Mouse (Mus musculus) forebrain, postnatal 0 days (tissue): ENCODE data around the gene Ddx50. TPM values are rescaled to one million over a fixed set of nuclear protein-coding genes. Genes with fewer than 3 reads are reported as not detected.

ENCODE experiments used
- ATAC-seq: fragments of 200-750 bp; cut with Nextera tagmentation; 2 replicates; pipeline ENCODE4 v1.8.0; 2017; ENCODE audit warnings: mild to moderate bottlenecking, moderate library complexity
- DNase-seq: peaks from one replicate; pipeline ENCODE4 v3.0.0-alpha.2; 2015
- H3K27ac ChIP-seq: fragments of 300-500 bp; sonication (generic); 2 replicates; pipeline ENCODE4 v1.5.1; 2014; ENCODE audit warnings: low read depth, mild to moderate bottlenecking, antibody characterized with exemption, low read length, moderate library complexity, mixed read lengths
- H3K27me3 ChIP-seq: fragments of 300-500 bp; sonication (generic); 2 replicates; pipeline ENCODE4 v1.6.1; 2014; ENCODE audit warnings: mild to moderate bottlenecking, low read length, mixed read lengths; ENCODE audit not compliant: insufficient read depth
- H3K36me3 ChIP-seq: fragments of 300-500 bp; sonication (generic); 2 replicates; pipeline ENCODE4 v1.6.1; 2014; ENCODE audit warnings: mild to moderate bottlenecking, moderate library complexity; ENCODE audit not compliant: insufficient read depth
- H3K4me1 ChIP-seq: fragments of 300-500 bp; sonication (generic); 2 replicates; pipeline ENCODE4 v1.6.1; 2014; ENCODE audit warnings: antibody characterized with exemption; ENCODE audit not compliant: insufficient read depth
- H3K4me2 ChIP-seq: fragments of 300-500 bp; sonication (generic); 2 replicates; pipeline ENCODE4 v1.6.1; 2014; ENCODE audit warnings: low read depth, mild to moderate bottlenecking, moderate library complexity
- H3K4me3 ChIP-seq: fragments of 300-500 bp; sonication (generic); 2 replicates; pipeline ENCODE4 v1.5.1; 2014; ENCODE audit warnings: low read depth, low read length, mixed read lengths
- H3K9ac ChIP-seq: fragments of 300-500 bp; sonication (generic); 2 replicates; pipeline ENCODE4 v1.6.1; 2014; ENCODE audit warnings: mild to moderate bottlenecking
- H3K9me3 ChIP-seq: fragments of 300-500 bp; sonication (generic); 2 replicates; pipeline ENCODE4 v1.6.1; 2016; ENCODE audit warnings: low read length
- CTCF ChIP-seq: sonication (generic); IDR thresholded peaks from 2 replicates; pipeline ENCODE4 v1.5.1; 2016; ENCODE audit warnings: antibody characterized with exemption, control low read depth, low read depth
- WGBS: fragments of 180-500 bp; shearing (Covaris S2); extraction: QIAGEN DNeasy Blood & Tissue Kit; methylation state at CpG from one replicate; pipeline ENCODE4 v1.1.7; 2014; 5-methylcytosine and 5-hydroxymethylcytosine counted together
- microRNA-seq, 2 experiments: library from miRNA; unstranded; fragments of <30 nt; microRNA quantifications; one replicate each; pipeline ENCODE4; 2016
- polyA plus RNA-seq: library from polyadenylated mRNA; unstranded; fragments of >200 nt; fragmentation: Nextera tagmentation; extraction: Ambion mirVana; gene quantifications from 2 replicates; pipeline ENCODE4 v1.2.1, GENCODE M21; 2015
- total RNA-seq: library from RNA; depleted of rRNA; stranded (reverse); fragments of >200 nt; gene quantifications from 2 replicates; pipeline ENCODE4 v1.2.3, GENCODE M21; 2014; rRNA removed

Gene Ddx50
- total and polyA plus RNA-seq, 2 experiments from 2014 or later = 74.5 to 91.0 TPM

GRCm38 (mm10) chr10:62570126-62570871 is 80.7 kb downstream of the Ddx50 start:
- H3K9me3 ChIP-seq = no peaks in the 10 kb centered on the region
- H3K27ac ChIP-seq = no peak overlapping the region
- peaks cover 71% of the 10 kb centered on the region for H3K36me3 ChIP-seq
- no peak overlapping the region for H3K4me3 ChIP-seq
- no peak for TF ChIP-seq CTCF
- ATAC-seq (no peak), DNase-seq (no peak)
- no peak overlapping the region for H3K4me2 ChIP-seq
- H3K9ac ChIP-seq = no peak overlapping the region
- H3K4me1 ChIP-seq = no peaks in the 10 kb centered on the region
- H3K27me3 ChIP-seq = no peaks in the 10 kb centered on the region
- 94% methylated on average over 7 of the region's 7 CpGs for WGBS

DNA sequence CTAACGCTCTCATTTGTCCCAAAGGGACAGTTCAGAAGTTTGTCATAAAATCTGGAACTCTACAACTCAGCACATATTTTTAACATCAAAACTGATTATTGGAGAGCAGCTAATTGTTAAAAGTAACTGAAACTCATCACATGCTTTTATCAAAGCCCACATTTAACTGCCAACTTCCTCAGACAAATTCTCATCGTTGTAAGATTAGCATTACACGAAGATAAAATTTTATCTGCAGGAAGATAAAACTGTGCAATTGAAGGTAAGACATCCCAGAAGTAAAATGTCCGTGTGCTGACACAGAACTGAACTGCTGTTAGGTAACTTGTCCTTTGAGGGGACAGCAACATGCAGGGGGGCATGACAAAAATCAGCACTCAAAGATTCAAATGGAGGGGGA is 82.2 kb downstream of the Ddx50 start:
- no peaks in the 10 kb centered on the region for H3K4me1 ChIP-seq
- 94% methylated on average over 4 of the region's 4 CpGs for WGBS
- no peak overlapping the region for H3K27ac ChIP-seq
- ATAC-seq (no peak), DNase-seq (no peak)
- no peak overlapping the region for H3K4me2 ChIP-seq
- no peak overlapping the region for H3K9ac ChIP-seq
- no peaks in the 10 kb centered on the region for H3K27me3 ChIP-seq
- H3K4me3 ChIP-seq = no peak overlapping the region
- no peak for TF ChIP-seq CTCF
- no peaks in the 10 kb centered on the region for H3K9me3 ChIP-seq
- peaks cover 71% of the 10 kb centered on the region for H3K36me3 ChIP-seq

Small RNAs within 50 kb of the gene (microRNA-seq; reads per million reads assigned to microRNA genes)
- 0 reads per million in 2 experiments for gene Mir7215

Other genes with a start within 250 kb of the Ddx50 start
- gene Hkdc1, start 228.7 kb downstream of the Ddx50 start, total RNA-seq = 0.23 and 0.57 TPM in 2 replicates
- gene Hkdc1, start 228.7 kb downstream of the Ddx50 start, polyA plus RNA-seq = 0.31 and 0.33 TPM in 2 replicates
- 2.0 and 2.2 TPM in 2 replicates for gene 4930507D05Rik, start 201.7 kb downstream of the Ddx50 start, total RNA-seq
- gene 4930507D05Rik, start 201.7 kb downstream of the Ddx50 start, polyA plus RNA-seq = 0.98 and 1.5 TPM in 2 replicates
- gene Supv3l1, start 201.5 kb downstream of the Ddx50 start, total RNA-seq = 23.5 and 26.0 TPM in 2 replicates
- gene Supv3l1, start 201.5 kb downstream of the Ddx50 start, polyA plus RNA-seq = 13.2 and 15.8 TPM in 2 replicates
- 40.2 and 45.7 TPM in 2 replicates for gene Vps26a, start 164.4 kb downstream of the Ddx50 start, total RNA-seq
- gene Vps26a, start 164.4 kb downstream of the Ddx50 start, polyA plus RNA-seq = 43.1 and 52.1 TPM in 2 replicates
- 12.8 and 17.4 TPM in 2 replicates for gene Srgn, start 123.8 kb downstream of the Ddx50 start, total RNA-seq
- 19.8 and 19.9 TPM in 2 replicates for gene Srgn, start 123.8 kb downstream of the Ddx50 start, polyA plus RNA-seq
- 95.5 and 100 TPM in 2 replicates for gene Kif1bp, start 72.8 kb downstream of the Ddx50 start, total RNA-seq
- 67.8 and 78.9 TPM in 2 replicates for gene Kif1bp, start 72.8 kb downstream of the Ddx50 start, polyA plus RNA-seq
- gene Ddx21, start 48.9 kb downstream of the Ddx50 start, total RNA-seq = 24.2 and 30.7 TPM in 2 replicates
- gene Ddx21, start 48.9 kb downstream of the Ddx50 start, polyA plus RNA-seq = 10.4 and 11.1 TPM in 2 replicates
- gene Stox1, start 74.9 kb upstream of the Ddx50 start, total RNA-seq = 4.3 and 6.1 TPM in 2 replicates
- 3.9 and 6.9 TPM in 2 replicates for gene Stox1, start 74.9 kb upstream of the Ddx50 start, polyA plus RNA-seq
- gene Ccar1, start 141.1 kb upstream of the Ddx50 start, total RNA-seq = 64.0 and 94.1 TPM in 2 replicates
- gene Ccar1, start 141.1 kb upstream of the Ddx50 start, polyA plus RNA-seq = 62.2 and 74.7 TPM in 2 replicates